Mouse (Mus musculus): ENCODE measurements around the gene Dnajc17.

Dnajc17 gene

DNA sequence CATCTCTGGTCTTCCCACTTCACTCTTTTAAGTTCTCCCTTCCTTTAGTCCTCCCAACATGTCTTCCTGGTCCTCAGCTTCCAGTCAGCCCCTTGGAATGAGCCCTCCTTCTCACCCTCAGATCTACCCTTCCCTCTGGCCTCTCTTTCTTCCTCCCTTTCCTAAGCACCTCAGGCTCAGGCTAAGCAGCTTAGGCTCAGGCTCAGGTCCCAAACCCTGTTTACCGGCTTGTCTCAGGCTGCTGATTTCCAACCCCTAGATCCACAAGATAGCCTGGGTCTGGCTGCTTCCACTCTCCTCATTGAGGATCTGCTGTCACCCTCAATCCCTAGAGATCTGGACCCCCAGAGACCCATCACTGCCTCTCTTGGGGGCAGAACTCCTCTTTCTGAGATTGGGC lies 10.5 kb downstream of the Dnajc17 start:
- DNase-seq (ENCODE audit: low spot score in 2 of 2): no peak

DNA sequence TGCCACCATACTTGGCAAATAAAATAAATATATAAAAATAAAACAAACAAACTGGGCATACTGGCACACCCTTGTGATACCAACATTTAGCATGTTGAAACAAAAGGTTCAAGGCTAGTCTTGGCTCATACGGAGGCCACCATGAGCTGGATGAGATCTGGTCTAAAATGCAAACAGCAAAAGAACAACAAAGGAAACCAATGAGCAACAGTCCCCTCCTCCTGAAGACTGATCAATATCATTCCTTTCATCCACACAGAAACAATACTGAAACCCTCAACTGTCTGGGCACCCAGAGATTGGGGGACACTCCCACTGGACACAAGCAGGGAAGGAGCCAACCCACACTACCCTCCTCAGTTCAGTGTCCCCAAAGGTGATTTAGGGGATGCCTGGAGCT lies 11.1 kb downstream of the Dnajc17 start:
- no peak for DNase-seq (ENCODE audit: low spot score in 2 of 2)

DNA sequence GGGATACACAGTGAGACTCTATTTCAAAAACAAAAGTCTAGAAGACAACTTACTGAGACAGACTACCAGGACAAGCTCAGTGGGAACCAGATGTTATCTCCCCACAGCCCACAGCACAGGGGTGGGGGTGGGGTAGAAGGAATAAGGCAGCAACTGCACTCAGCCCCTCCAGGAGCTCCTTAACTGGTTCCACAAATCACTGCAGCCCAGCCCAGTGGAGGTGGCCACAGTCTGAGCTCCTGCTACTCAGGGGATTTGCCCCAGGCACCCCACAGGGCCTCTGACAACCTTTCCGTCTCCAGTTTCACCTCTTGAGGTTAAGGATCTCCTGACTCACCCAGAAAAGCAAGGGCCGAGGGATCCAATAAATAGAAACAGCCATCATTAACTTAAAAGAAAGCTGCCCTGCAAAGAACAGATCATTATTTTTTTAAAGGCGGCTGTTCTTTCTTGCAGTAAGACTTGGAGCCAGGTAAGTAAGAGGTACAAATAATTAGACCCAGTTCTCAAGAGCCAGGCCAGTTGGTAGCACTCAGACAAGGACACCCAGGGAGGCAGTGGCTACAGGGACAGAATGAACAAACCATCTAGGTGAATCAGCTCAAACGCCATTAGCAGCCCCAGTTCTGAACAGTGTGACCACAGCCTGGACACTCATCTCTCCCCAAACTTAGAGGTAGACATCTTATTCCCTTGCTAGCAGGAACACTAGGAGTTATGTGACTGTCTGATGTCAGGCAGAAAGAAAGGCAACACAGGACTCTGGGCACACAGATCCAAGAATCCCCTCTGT lies 12.1 kb downstream of the Dnajc17 start:
- DNase-seq (ENCODE audit: low spot score in 2 of 2): no peak

DNA sequence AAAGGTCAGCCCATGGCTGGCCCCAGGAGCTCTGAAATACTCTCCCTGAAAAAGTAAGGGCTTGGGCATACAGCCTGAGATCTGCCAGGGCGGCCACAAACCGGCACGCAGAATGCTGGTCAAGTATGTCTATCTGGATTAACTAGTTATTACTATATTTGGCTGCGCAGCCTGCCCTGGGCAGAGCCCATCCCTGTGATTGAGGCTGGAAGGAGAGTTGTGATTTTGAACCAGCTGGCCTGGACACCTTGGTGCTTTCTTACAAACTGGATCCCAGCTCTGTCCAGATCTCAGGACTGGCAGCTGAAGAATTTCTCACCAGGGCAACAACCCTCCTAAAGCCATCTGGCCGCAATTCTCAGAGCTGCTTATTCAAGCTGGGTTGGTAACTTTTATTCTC lies 14.5 kb downstream of the Dnajc17 start:
- no peak for DNase-seq (ENCODE audit: low spot score in 2 of 2)

DNA sequence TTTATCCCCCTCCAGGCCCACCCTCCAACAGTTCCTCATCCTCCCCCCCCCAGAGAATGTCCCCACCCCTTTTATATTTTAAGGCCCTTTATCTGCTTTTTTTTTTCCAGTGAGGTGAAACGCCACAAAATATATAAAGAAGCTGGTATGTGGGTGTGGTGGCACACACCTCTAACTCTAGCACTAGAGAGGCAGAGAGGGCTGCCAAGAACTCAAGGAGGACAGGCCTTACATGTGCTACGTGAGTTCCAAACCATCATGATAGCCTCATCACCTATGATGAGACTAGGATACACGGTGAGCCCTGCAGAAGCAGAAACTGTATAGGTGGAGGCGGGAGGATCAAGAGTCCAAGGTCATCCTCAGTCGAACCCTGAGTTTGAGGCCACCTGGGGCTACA lies 17.6 kb downstream of the Dnajc17 start:
- no peak for DNase-seq (ENCODE audit: low spot score in 2 of 2)

DNA sequence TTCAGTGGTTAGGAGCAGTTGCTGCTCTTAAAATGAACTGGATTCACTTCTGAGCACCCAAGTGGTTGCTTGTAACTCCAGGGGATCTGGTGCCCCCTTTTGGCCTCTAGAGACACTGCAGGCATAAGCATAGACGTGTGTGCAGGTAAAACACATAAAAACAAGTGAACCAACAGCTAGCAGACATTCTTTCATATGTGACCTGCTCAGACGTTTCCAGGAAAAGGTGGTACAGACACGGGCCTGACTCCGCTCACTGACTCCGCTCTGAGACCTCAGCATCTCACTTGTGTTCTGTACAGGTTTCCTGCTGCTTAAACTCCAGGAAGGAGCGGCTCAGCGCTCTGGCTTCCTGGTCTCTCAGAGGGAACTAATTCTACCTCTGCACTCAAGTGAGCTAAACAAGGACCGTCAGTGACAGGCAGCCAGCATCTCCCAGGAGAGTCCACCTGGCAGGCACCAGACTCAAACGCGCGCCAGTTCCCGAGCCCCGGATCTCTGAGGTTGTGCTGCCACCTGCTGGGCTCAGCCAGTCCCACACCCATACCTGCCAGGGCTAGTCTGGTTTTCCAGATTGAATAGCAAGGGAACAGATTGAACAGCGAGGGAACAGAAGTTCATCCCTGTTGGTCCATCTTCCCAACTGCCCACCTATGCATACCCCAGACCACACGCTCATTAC lies 19.4 kb downstream of the Dnajc17 start:
- peak; percentile 88 to 96 for DNase-seq (ENCODE audit: low spot score in 2 of 2)

DNA sequence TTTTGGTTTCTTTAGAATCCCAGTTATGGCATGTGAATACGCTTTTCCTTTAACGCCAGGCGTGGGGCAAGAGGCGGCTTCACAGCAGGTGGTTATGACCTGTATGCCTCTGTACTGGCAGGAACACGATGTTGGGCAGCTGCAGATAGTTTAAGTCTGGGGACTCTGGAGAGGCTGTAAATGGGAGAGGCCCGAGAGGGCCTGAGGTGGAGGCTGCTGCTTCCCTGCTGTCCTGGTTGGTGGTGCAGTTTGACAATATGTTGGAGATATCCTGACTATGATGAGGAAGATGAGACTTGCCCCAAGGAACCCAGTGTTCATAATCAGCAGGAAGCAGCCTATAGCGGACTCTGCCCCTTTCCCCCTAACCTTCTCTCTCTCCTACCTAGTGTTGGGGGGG lies 25.7 kb downstream of the Dnajc17 start:
- DNase-seq (ENCODE audit: low spot score in 2 of 2): no peak

DNA sequence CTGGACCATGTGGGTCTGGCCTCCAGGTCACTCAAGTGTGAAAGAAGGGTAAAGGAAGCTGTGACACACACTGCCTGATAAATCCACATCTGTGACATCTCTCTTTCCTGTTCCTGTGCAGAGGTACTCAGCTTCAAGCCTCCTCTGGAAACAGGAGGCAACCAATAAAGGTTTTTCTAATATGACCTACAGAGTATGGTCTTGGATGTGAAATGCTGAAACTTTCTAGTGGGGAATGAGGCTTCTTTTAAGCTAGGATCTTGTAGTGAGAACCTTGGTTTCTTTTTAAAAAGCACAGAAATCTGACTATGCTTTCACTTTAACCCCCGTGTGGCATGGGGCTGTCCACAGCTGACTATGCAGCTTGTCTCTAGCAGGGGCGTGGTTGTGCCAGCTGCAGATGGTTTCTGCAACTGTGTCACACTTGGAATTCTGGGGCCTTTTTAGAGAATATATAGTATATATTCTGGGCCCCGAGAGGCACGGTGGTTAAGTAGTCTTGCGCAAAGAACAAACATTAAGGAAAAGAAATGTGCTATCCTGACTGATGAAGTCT lies 31.1 kb downstream of the Dnajc17 start:
- DNase-seq (ENCODE audit: low spot score in 2 of 2): no peak

DNA sequence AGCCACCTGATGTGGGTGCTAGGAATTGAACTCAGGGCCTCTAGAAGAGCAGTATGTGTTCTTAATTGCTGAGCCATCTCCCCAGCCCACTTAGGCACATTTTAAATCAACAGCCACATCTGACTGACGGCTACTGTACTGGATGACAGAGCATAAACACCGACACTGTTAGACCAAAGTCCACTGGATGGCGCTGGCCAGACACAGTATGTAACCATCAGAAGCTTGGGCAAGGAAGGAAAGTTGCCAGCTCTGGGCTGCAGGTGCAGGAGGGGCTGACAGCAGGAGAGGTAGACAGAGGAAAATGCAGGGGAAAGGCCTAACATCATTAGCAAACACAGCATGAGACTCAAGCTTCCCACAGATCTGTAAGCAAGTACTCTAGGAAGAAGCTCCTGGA lies 31.8 kb downstream of the Dnajc17 start:
- no peak for DNase-seq (ENCODE audit: low spot score in 2 of 2)

DNA sequence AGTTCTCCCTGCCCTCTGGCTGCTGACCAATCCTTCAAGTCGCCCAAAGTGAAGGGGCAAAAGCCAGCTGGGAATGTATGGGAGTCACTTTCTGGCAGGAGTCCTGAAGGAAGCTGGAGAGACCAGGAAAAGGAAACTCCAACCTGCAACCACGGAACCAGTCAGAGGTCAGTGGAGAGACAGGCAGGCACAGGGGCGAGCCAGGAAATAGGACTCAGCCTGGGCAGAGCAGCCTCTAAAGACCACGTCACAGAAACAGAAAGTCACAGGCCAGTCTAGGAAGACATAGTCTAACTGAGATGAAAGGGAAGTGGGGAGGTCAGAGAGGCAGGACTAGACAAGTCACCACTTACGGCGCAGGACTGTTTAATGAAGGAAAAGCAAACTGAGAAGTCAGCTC lies 33.0 kb downstream of the Dnajc17 start:
- DNase-seq (ENCODE audit: low spot score in 2 of 2): no peak

DNA sequence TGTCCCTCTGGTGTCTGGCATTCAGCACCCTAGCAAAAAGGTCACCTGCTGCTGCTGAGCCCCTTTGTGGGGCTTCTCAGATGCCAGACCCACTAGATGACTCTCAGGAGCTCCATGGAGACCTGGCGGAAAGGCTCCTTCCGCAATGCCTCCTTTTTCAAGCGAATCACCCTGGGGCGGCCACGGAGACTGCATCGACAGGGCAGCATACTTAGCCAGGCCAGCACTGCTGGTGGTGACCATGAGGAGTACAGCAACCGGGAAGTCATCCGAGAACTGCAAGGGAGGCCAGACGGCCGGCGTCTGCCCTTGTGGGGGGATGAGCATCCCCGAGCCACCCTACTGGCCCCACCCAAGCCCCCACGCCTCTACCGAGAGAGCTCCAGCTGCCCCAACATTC lies 33.7 kb downstream of the Dnajc17 start:
- no peak for DNase-seq (ENCODE audit: low spot score in 2 of 2)

DNA sequence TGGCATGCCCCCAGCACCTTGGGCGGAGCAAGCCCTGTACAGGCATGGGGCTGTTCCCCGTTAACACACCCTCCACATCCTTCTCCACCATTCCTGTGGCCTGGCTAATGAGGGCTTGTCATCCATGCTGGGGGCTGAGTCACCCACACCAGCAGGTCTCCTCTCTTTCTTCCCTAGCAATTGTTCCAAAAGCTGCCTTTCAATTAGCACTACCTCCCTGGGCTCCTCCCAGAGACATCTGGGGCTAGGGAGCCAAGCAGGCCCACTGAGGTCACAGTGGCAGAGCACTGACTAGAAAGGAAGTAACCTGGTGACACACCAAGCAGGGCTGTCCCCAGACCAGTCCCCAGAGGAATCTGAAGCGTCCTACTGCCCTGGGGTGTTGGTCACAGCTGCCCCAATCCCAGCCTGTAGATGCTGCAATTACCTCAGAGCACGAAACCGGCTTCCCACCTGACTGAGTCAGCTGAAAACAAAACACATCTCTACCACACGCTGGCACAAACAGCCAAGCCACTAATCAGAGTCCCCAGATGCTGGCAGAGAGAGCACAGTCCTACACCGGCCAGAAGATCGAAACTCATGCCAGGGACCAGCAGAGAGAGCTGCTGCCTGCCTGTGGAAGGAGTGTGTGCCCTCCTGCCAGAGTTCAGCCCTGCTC lies 34.5 kb downstream of the Dnajc17 start, which contains the start of gene Gm14137:
Gene Gm14137, plus strand, starts transcription at position 519 of the 661 bp plus-strand sequence.
- no peak for DNase-seq (ENCODE audit: low spot score in 2 of 2)

DNA sequence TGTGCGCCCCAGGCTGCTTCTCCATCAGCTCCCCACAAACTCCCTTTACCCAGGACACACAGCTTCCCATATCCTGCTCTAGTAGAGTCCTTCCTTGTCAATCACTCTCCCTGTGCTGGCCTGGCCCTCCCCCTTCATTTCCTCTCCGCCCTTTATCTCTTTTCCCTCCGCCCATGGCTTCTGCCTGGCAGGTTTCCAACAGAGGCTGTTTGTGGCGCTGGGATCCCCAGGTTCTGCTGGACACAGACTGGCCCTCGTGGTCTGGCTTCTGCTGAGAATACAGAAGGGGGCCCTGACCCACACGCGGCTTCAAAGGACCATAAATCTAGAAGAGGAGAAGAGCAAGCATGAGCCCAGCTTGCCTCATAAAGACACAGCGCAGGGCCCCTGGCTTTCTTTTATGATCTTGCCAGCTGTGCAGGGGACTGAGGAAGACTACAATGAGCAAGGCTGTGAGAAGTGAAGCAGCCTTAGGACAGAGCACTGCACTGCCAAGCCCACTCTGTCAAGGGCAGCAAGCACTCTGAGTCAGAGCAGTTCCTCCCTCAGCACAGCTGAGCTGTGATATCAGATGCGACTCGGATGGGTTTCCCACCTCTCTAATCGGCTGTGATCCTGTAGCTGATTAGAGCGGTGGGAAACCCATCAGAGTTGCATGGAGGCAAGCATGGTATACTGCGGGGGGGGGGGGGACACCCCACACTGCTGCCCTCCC lies 35.6 kb downstream of the Dnajc17 start:
- DNase-seq (ENCODE audit: low spot score in 2 of 2): peak; percentile 70 to 84

DNA sequence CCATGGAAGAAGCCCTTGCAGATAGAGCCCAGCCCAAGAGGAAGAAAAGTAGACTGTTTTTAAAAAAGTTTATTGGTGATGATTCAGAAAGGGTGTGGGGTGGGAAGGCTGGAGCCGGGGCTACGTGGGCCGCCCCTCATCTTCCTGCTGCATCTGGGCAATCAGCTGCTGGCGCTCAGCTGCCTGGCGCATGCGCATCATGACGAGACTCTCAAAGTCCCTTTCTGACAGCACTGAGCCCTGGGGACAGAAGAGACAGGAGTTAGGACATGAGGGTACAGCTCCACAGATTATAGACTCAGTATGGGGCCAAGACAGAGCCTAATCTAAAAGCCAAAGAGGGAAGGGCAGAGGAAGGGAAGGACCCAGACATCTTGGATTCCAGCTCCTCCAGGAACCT lies 36.1 kb downstream of the Dnajc17 start:
- DNase-seq (ENCODE audit: low spot score in 2 of 2): no peak

DNA sequence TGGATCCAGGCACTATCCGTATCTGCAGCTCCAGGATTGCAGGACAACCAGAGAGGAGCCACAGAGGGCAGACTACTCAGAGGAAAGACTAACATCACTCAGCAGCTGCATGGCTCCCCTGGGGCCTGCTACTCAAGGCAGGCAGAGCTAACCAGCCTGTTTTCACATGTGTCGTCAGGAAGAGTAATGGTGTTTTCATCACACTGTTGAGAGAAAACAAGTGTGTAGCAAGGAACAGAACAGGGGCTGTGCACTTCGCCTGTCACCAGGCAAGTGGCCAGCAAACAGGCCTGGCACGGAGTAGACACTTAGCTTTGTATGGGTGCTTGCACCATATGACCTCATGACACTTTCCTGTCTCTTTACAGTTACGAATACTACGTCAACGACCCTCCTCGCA lies 37.0 kb downstream of the Dnajc17 start:
- DNase-seq (ENCODE audit: low spot score in 2 of 2): no peak

DNA sequence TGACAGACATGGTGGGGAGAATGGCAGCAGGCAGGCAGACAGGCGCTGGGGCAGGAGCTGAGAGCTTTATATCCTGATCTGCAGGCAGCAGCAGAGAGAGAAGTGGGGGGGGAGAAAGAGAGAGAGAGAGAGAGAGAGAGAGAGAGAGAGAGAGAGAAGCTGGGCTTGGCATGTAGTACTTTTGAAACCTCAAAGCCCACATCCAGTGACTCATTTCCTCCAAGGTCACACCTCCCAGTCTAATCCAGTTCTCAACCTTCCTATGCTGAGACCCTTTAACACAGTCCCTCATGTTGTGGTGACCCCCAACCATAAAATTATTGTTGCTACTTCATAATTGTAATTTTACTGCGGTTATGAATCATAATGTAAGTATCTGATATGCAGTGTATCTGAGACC lies 38.3 kb downstream of the Dnajc17 start:
- DNase-seq (ENCODE audit: low spot score in 2 of 2): no peak

DNA sequence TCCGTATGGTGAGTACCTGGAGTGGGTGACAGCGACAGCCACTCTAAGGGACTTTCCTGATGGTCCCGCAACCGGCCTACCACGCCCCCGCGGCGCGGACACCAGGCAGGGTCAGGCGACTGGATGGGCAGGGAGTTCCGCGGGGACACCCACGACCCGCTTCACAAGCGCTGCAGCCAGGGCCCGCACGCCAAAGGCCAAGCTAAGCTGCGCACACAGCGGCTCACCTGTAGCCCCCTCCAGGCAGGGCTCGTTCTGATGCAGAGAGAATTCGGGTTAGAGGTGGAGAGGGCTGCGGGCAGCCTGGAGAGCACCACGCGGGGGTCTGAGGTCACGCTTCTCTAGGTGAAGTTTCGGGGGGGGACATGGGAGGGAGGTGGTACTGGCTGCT lies 40.7 kb downstream of the Dnajc17 start:
- DNase-seq (ENCODE audit: low spot score in 2 of 2): no peak

DNA sequence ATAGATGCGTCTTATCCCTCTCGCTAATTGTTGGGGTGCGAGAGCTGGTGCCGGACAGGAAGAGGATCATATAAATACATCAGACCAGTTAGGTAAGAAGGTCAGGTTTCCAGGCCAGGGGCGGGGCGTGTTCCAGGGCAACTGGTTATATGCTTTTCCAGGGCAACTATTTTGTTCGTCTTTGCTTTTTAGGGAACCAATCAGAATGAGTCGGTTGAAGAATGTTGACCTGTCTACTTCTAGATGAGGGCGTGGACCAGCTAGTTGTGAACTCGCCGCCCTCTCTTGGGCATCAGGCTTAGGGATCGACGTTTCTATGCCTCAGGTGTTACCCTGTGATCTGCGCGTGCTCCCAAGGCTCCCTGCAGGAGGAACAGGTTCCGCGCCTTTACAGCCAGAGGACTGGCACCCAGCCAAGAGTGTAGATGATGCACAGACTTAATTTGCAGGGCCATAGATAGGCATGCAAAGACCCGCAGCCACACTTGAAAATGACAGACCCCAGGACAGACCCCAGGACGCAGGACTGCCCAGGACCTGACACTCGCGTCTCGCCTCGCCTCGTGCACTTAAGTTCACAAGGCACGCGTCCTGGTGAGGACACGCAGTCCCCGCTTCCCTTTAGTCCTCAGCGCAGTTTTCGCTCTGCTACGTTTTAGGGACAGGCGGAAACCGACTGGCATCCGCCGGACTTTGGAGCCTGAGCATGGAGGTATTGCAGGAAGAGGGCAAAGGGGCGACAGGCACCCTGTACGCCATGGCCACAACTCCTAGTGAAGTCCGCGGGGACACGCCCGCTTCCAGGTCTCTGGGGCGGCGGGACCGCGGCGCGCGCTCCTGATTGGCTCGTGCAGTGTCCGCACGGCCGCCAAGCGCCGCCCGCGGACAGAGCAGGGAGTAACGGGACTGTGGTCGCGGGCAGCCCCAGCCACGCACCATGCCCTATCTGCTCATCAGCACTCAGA lies 41.4 kb downstream of the Dnajc17 start, which contains the start of gene Gchfr:
Gene Gchfr, plus strand, starts transcription at position 873 of the 965 bp plus-strand sequence.
- peak; percentile 44 to 74 for DNase-seq (ENCODE audit: low spot score in 2 of 2)

DNA sequence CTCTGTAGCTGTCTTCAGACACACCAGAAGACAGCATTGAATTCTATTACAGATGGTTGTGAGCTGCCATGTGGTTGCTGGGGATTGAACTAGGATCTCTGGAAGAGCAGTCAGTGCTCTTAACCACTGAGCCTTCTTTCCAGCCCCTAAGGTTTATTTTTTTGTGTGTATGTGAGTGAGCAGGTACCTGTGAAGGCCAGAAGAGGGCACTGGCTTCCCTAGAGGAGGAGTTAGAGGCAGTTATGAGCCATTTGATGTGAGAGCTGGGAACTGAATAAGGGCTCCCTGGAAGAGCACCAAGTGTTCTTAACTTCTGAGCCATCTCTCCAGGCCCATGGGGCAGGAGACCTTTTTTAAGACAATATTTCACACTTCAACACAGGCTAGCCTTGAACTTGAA lies 43.2 kb downstream of the Dnajc17 start:
- no peak for DNase-seq (ENCODE audit: low spot score in 2 of 2)

DNA sequence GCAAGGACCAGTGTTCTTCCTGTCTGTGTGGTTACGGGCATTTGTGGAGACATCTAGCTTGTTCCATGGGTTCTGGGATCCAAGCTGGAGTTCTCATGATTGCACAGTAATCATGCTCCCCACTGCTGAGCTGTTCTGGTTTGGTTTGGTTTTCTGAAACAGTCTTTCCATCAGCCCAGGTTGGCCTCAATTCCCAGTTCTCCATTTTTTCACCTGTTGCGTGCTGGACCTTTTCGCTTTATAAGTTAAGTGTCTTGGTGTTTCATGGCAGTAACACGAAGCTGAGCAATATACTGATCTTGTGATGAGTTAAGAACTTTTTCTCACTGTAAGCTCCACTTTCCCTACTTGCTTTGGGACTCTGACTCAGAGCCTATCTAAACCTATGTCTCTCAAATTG lies 44.6 kb downstream of the Dnajc17 start:
- no peak for DNase-seq (ENCODE audit: low spot score in 2 of 2)

DNA sequence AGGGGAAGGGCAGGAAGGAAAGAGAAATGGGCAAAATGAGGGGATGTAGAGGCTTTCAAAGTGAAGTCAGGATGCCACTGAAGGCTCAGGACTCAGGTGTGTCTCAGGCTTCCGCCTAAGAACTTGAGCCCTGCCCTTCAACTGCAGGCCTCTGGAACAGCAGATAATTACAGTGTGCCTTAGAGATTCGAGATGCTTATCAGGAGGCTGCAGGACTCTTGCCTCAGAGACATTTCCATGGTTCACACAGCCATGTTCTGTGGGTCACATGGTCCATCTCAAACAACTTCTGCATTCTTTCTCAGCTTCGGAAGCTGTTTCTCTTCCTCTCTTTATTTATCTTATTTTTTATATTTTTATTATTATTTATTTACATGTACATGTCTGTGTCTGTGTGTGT lies 45.5 kb downstream of the Dnajc17 start:
- no peak for DNase-seq (ENCODE audit: low spot score in 2 of 2)

All from spleen, postnatal 4 days (tissue).